Mouse (Mus musculus) testis, adult 2 months (tissue): ENCODE data around the gene Zan.

ENCODE experiments used
- CTCF ChIP-seq: fragments of 200-500 bp; IDR thresholded peaks from 2 replicates; pipeline ENCODE4 v1.5.1; 2012; ENCODE audit warnings: low read depth, mild to moderate bottlenecking, inconsistent platforms, low read length, moderate library complexity; ENCODE audit not compliant: control insufficient read depth, insufficient read depth, insufficient replicate concordance
- POLR2A ChIP-seq: fragments of 200-500 bp; IDR thresholded peaks from 2 replicates; pipeline ENCODE4 v1.6.1; 2012; ENCODE audit warnings: low read depth, mild to moderate bottlenecking, inconsistent platforms, low read length, moderate library complexity; ENCODE audit not compliant: control insufficient read depth

DNA sequence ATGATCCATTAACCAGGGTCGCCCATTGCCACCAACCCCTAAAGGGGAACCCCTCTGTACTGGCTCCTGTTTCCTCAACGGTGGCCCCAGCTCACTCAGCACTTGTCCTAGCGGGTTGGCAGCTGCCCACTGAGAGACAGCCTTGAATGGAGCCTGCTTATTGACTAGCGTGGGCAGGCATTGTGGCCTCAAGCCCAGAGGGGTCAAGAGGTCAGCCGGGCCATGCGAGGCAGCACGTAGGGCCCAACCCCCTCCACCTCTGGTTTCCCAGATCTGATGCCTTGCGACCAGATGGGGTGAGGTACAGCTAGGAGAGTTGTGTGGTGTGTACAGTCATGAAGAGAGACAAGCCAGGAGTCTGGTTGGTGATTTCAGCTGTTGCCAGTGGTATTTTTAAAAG, 5.0 kb upstream of the Zan start:
- TF ChIP-seq CTCF = no peak
- no peak for TF ChIP-seq POLR2A
